Mouse (Mus musculus): ENCODE measurements at regions not wholly inside any gene's neighbourhood (a gene's known extent, or its start where the extent isn't known, plus 50 kb on each side); places are given as distances from the start of the nearest gene placed in this dataset.

- Histone ChIP-seq H3K27me3 (ENCODE audit: control insufficient read depth, insufficient read depth, low read length) (no peaks in the 10 kb centered on the region), H3K27ac (ENCODE audit: low read depth, low read length) (no peak overlapping the region), H3K9ac (ENCODE audit: low read length) (no peak overlapping the region), H3K4me2 (ENCODE audit: low read depth, low read length, severe bottlenecking) (no peak overlapping the region), H3K4me3 (ENCODE audit: low read depth, low read length) (no peak overlapping the region), H3K4me1 (replicated peaks; ENCODE audit: control insufficient read depth, insufficient read depth, low read length) (peaks cover 2% of the 10 kb centered on the region; the same call in 1 of the 2 replicates), H3K9me3 (ENCODE audit: control insufficient read depth, low read length) (no peaks in the 10 kb centered on the region), H3K36me3 (ENCODE audit: control insufficient read depth, insufficient read depth, low read length) (no peaks in the 10 kb centered on the region)
- ATAC-seq (replicated peaks; ENCODE audit: low FRiP score) (no peak), DNase-seq (ENCODE audit: low spot score) (no peak)
- 71% methylated on average over 14 of the region's 14 CpGs for WGBS
Measured at GRCm38 (mm10) chr14:71281568-71281967, 681.9 kb upstream of the Fam160b2 start.

GRCm38 (mm10) chr14:71276309-71276791, 676.7 kb upstream of the Fam160b2 start:
- Histone ChIP-seq H3K27ac (ENCODE audit: low read depth, low read length) (no peak overlapping the region), H3K27me3 (ENCODE audit: control insufficient read depth, insufficient read depth, low read length) (no peaks in the 10 kb centered on the region), H3K4me3 (ENCODE audit: low read depth, low read length) (no peak overlapping the region), H3K4me2 (ENCODE audit: low read depth, low read length, severe bottlenecking) (peak overlapping the region; percentile 19; the same call in 1 of the 2 replicates), H3K9ac (ENCODE audit: low read length) (no peak overlapping the region), H3K36me3 (ENCODE audit: control insufficient read depth, insufficient read depth, low read length) (no peaks in the 10 kb centered on the region), H3K9me3 (ENCODE audit: control insufficient read depth, low read length) (no peaks in the 10 kb centered on the region), H3K4me1 (replicated peaks; ENCODE audit: control insufficient read depth, insufficient read depth, low read length) (peaks cover 2% of the 10 kb centered on the region; the same call in 1 of the 2 replicates)
- ATAC-seq (replicated peaks; ENCODE audit: low FRiP score) (peak; percentile 76), DNase-seq (ENCODE audit: low spot score) (peak; percentile 67)
- 22% methylated on average over 12 of the region's 12 CpGs for WGBS

GRCm38 (mm10) chr14:71272470-71272869, 672.8 kb upstream of the Fam160b2 start:
- DNase-seq (ENCODE audit: low spot score), result no peak
- H3K4me1 ChIP-seq (replicated peaks; ENCODE audit: control insufficient read depth, insufficient read depth, low read length), result no peaks in the 10 kb centered on the region; the same call in 1 of the 2 replicates
- H3K4me2 ChIP-seq (ENCODE audit: low read depth, low read length, severe bottlenecking), result no peak overlapping the region
- H3K36me3 ChIP-seq (ENCODE audit: control insufficient read depth, insufficient read depth, low read length), result no peaks in the 10 kb centered on the region
- no peak overlapping the region for H3K4me3 ChIP-seq (ENCODE audit: low read depth, low read length)
- H3K27ac ChIP-seq (ENCODE audit: low read depth, low read length), result no peak overlapping the region
- no peak overlapping the region for H3K9ac ChIP-seq (ENCODE audit: low read length)
- H3K27me3 ChIP-seq (ENCODE audit: control insufficient read depth, insufficient read depth, low read length), result no peaks in the 10 kb centered on the region
- no peak for ATAC-seq (replicated peaks; ENCODE audit: low FRiP score)
- no peaks in the 10 kb centered on the region for H3K9me3 ChIP-seq (ENCODE audit: control insufficient read depth, low read length)
- 96% methylated on average over 2 of the region's 2 CpGs for WGBS

GRCm38 (mm10) chr14:71257650-71258049, 658.0 kb upstream of the Fam160b2 start:
- no peak for DNase-seq (ENCODE audit: low spot score)
- 86% methylated on average over 4 of the region's 4 CpGs for WGBS
- H3K27ac ChIP-seq (ENCODE audit: low read depth, low read length), result no peak overlapping the region
- no peak overlapping the region for H3K4me3 ChIP-seq (ENCODE audit: low read depth, low read length)
- no peaks in the 10 kb centered on the region for H3K36me3 ChIP-seq (ENCODE audit: control insufficient read depth, insufficient read depth, low read length)
- H3K4me2 ChIP-seq (ENCODE audit: low read depth, low read length, severe bottlenecking), result no peak overlapping the region
- H3K27me3 ChIP-seq (ENCODE audit: control insufficient read depth, insufficient read depth, low read length), result no peaks in the 10 kb centered on the region
- ATAC-seq (replicated peaks; ENCODE audit: low FRiP score), result no peak
- no peaks in the 10 kb centered on the region for H3K9me3 ChIP-seq (ENCODE audit: control insufficient read depth, low read length)
- H3K4me1 ChIP-seq (replicated peaks; ENCODE audit: control insufficient read depth, insufficient read depth, low read length), result no peaks in the 10 kb centered on the region
- no peak overlapping the region for H3K9ac ChIP-seq (ENCODE audit: low read length)

- H3K4me2 ChIP-seq (ENCODE audit: low read depth, low read length, severe bottlenecking), result no peak overlapping the region
- no peaks in the 10 kb centered on the region for H3K36me3 ChIP-seq (ENCODE audit: control insufficient read depth, insufficient read depth, low read length)
- H3K4me1 ChIP-seq (replicated peaks; ENCODE audit: control insufficient read depth, insufficient read depth, low read length), result no peaks in the 10 kb centered on the region
- DNase-seq (ENCODE audit: low spot score) (no peak), ATAC-seq (replicated peaks; ENCODE audit: low FRiP score) (no peak)
- WGBS, result 90% methylated on average over 1 of the region's 1 CpGs
- H3K27me3 ChIP-seq (ENCODE audit: control insufficient read depth, insufficient read depth, low read length), result no peaks in the 10 kb centered on the region
- H3K9ac ChIP-seq (ENCODE audit: low read length), result no peak overlapping the region
- no peaks in the 10 kb centered on the region for H3K9me3 ChIP-seq (ENCODE audit: control insufficient read depth, low read length)
- H3K4me3 ChIP-seq (ENCODE audit: low read depth, low read length), result no peak overlapping the region
- no peak overlapping the region for H3K27ac ChIP-seq (ENCODE audit: low read depth, low read length)
Measured at GRCm38 (mm10) chr14:71254207-71254606, 654.6 kb upstream of the Fam160b2 start.

- DNase-seq (ENCODE audit: low spot score), result no peak
- no peak for ATAC-seq (replicated peaks; ENCODE audit: low FRiP score)
- Histone ChIP-seq H3K4me1 (replicated peaks; ENCODE audit: control insufficient read depth, insufficient read depth, low read length) (no peaks in the 10 kb centered on the region), H3K4me3 (ENCODE audit: low read depth, low read length) (no peak overlapping the region), H3K27me3 (ENCODE audit: control insufficient read depth, insufficient read depth, low read length) (no peaks in the 10 kb centered on the region), H3K27ac (ENCODE audit: low read depth, low read length) (no peak overlapping the region), H3K36me3 (ENCODE audit: control insufficient read depth, insufficient read depth, low read length) (no peaks in the 10 kb centered on the region), H3K4me2 (ENCODE audit: low read depth, low read length, severe bottlenecking) (no peak overlapping the region), H3K9ac (ENCODE audit: low read length) (no peak overlapping the region), H3K9me3 (ENCODE audit: control insufficient read depth, low read length) (no peaks in the 10 kb centered on the region)
- 79% methylated on average over 3 of the region's 3 CpGs for WGBS
Measured at GRCm38 (mm10) chr14:71252136-71252535, 652.5 kb upstream of the Fam160b2 start.

- Histone ChIP-seq H3K36me3 (ENCODE audit: control insufficient read depth, insufficient read depth, low read length) (no peaks in the 10 kb centered on the region), H3K4me1 (replicated peaks; ENCODE audit: control insufficient read depth, insufficient read depth, low read length) (no peaks in the 10 kb centered on the region), H3K4me2 (ENCODE audit: low read depth, low read length, severe bottlenecking) (no peak overlapping the region), H3K27ac (ENCODE audit: low read depth, low read length) (no peak overlapping the region), H3K27me3 (ENCODE audit: control insufficient read depth, insufficient read depth, low read length) (no peaks in the 10 kb centered on the region), H3K9ac (ENCODE audit: low read length) (no peak overlapping the region), H3K9me3 (ENCODE audit: control insufficient read depth, low read length) (no peaks in the 10 kb centered on the region), H3K4me3 (ENCODE audit: low read depth, low read length) (no peak overlapping the region)
- DNase-seq (ENCODE audit: low spot score), result no peak
- no peak for ATAC-seq (replicated peaks; ENCODE audit: low FRiP score)
- 95% methylated on average over 1 of the region's 1 CpGs for WGBS
Measured at GRCm38 (mm10) chr14:71251116-71251515, 651.5 kb upstream of the Fam160b2 start.

- 47% methylated on average over 7 of the region's 7 CpGs for WGBS
- DNase-seq (ENCODE audit: low spot score), result no peak
- no peak overlapping the region for H3K4me3 ChIP-seq (ENCODE audit: low read depth, low read length)
- ATAC-seq (replicated peaks; ENCODE audit: low FRiP score), result no peak
- no peaks in the 10 kb centered on the region for H3K27me3 ChIP-seq (ENCODE audit: control insufficient read depth, insufficient read depth, low read length)
- H3K9ac ChIP-seq (ENCODE audit: low read length), result no peak overlapping the region
- no peaks in the 10 kb centered on the region for H3K36me3 ChIP-seq (ENCODE audit: control insufficient read depth, insufficient read depth, low read length)
- no peaks in the 10 kb centered on the region for H3K4me1 ChIP-seq (replicated peaks; ENCODE audit: control insufficient read depth, insufficient read depth, low read length)
- no peak overlapping the region for H3K4me2 ChIP-seq (ENCODE audit: low read depth, low read length, severe bottlenecking)
- no peak overlapping the region for H3K27ac ChIP-seq (ENCODE audit: low read depth, low read length)
- no peaks in the 10 kb centered on the region for H3K9me3 ChIP-seq (ENCODE audit: control insufficient read depth, low read length)
Measured at GRCm38 (mm10) chr14:71249387-71249965, 649.8 kb upstream of the Fam160b2 start.

GRCm38 (mm10) chr14:71248534-71248933, 648.9 kb upstream of the Fam160b2 start:
- ATAC-seq (replicated peaks; ENCODE audit: low FRiP score) (no peak), DNase-seq (ENCODE audit: low spot score) (no peak)
- Histone ChIP-seq H3K36me3 (ENCODE audit: control insufficient read depth, insufficient read depth, low read length) (no peaks in the 10 kb centered on the region), H3K27me3 (ENCODE audit: control insufficient read depth, insufficient read depth, low read length) (no peaks in the 10 kb centered on the region), H3K4me2 (ENCODE audit: low read depth, low read length, severe bottlenecking) (no peak overlapping the region), H3K4me1 (replicated peaks; ENCODE audit: control insufficient read depth, insufficient read depth, low read length) (no peaks in the 10 kb centered on the region), H3K9ac (ENCODE audit: low read length) (no peak overlapping the region), H3K27ac (ENCODE audit: low read depth, low read length) (no peak overlapping the region), H3K4me3 (ENCODE audit: low read depth, low read length) (no peak overlapping the region), H3K9me3 (ENCODE audit: control insufficient read depth, low read length) (no peaks in the 10 kb centered on the region)
- 96% methylated on average over 2 of the region's 2 CpGs for WGBS
